Mouse (Mus musculus) CD4-positive helper T cell, adult 2 months (primary cell): ENCODE measurements at regions not wholly inside any gene's neighbourhood (a gene's known extent, or its start where the extent isn't known, plus 50 kb on each side); places are given as distances from the start of the nearest gene placed in this dataset.
"Not testable (repeated sequence)": the region's sequence is repeated elsewhere in the genome, so short reads cannot be mapped to it uniquely, and the experiment has no call there.

ENCODE experiments used
- DNase-seq: peaks from one replicate; pipeline ENCODE4 v3.0.0-alpha.2; 2012; ENCODE audit warnings: low read depth, missing footprints, low spot score

DNA sequence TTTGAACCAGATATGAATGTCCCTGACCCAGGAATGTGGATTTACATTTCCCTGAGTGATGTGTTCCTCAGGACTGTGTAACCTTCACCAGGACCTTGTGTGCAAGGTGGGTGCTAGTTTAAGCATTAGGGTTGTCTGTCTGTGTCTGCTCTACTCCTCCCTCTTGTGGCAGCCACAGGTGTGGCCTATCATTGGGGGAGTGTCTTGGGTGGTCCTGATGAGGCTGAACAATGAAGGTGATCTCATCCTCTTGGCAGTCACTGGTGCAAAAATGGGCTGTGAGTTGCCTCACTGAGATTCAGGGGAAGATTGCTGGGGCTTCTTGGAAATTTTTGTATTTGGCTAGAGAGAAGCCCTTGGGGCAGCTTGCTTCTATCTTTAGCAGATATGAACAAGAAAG is 179.4 kb upstream of the Ube2e1 start:
- DNase-seq: no peak

DNA sequence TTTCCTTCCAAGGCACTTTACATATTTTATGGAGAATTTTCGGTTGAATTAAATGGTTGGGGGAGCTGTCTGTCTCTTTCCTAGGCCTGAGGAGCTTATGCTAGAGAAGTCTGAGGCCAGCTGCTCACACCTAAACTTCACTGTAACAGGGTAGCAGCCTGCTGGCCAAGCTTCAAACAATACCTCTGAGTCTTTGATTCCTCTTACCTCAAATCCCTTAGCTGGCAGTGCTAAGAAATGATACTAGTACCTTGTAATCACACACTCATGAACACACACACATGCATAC is 176.6 kb upstream of the Ube2e1 start:
- no peak for DNase-seq

DNA sequence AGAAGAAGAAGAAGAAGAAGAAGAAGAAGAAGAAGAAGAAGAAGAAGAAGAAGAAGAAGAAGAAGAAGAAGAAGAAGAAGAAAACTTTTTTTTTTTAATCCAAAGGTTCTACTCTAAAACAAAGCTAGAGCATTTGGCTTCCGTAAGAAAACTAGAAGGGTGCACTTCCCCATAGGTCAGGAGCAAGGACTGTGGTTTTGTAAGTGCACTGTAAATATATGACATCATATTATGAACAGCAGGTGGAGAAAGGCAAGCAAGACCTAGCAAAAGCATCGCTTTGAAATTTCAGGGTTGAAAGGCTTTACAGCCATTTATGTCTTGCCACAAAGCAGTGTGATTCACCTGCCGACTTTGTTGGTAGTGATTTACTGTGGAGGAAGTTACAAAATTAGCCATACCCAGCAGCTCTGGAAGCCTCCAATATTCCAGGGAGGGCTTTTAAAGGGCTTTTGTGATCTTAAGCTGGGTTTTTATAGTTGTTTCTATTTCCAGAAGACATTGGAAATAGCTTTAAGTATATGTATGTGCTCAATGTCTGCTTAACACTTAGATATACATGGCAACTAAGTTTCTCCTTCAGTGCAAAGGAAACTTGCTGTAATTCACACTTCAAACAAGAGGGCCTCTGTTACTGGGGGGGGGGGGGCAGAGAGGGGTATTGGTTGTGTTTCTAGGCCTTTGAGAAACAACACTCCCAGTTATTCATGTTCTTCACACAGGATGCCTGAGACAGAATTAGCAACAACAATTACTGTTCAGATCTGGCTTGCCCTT is 176.1 kb upstream of the Ube2e1 start:
- DNase-seq: peak; percentile 53

DNA sequence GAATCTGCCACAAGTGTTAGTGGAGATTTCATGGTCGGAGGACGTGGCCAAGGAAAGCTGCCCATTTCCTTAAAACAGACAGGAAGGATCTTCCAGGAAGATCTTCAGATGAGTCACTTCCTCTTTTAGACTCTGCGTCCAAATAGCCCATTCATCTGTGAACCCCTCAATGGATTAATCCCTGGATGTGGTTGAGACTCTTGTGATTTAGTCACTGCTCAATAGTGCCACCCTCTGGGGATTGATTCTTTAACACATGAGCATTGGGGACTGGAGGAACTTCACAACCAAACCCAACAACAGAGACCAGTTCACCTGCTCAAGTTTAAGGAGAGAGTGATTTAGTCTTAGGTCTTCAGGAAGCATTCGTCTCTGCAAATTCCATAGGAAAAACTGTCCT is 174.5 kb upstream of the Ube2e1 start:
- DNase-seq: peak; percentile 15

DNA sequence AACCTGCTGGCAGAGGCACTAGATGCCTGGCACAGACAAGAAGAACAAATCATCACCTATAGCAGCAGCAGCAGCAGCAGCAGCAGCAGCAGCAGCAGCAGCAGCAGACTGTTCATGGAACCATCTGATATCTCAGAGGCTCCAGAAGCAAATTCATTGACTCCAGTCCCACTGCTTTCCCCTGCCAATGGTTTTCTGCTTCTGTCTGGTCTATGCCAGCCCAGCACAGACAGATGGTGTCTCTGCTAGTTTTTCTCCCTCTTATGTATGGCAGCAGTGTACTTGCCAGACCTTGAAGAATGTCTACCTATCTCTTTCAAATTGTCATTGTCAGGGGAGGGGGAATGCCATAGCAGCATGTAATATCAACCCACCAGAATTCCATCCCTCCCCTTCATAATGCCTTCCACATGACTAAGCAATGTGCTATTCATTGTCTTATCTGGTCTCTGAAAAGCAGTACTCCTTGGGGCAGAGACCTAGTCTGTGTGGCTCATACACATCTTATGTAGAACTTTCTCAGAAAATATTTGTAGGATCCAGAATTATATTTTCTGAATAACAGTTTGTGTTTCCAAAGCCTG is 168.7 kb upstream of the Ube2e1 start:
- no peak for DNase-seq

DNA sequence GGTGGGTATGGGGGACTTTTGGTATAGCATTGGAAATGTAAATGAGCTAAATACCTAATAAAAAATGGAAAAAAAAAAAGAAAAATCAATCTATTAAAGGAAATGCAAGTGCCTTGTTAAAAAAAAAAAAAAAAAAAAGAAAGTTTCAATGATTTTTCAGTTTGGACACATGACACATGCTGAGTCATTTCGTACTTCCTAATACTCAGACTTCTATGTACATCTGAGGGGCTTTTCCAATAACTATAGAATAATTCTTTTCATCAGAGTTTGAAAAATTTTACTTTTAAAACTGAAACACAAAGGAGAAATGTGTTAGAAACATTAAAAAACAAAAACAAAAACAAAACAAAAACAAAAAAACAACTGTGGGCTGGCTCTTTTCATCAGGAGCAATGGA is 162.4 kb upstream of the Ube2e1 start:
- no peak for DNase-seq

DNA sequence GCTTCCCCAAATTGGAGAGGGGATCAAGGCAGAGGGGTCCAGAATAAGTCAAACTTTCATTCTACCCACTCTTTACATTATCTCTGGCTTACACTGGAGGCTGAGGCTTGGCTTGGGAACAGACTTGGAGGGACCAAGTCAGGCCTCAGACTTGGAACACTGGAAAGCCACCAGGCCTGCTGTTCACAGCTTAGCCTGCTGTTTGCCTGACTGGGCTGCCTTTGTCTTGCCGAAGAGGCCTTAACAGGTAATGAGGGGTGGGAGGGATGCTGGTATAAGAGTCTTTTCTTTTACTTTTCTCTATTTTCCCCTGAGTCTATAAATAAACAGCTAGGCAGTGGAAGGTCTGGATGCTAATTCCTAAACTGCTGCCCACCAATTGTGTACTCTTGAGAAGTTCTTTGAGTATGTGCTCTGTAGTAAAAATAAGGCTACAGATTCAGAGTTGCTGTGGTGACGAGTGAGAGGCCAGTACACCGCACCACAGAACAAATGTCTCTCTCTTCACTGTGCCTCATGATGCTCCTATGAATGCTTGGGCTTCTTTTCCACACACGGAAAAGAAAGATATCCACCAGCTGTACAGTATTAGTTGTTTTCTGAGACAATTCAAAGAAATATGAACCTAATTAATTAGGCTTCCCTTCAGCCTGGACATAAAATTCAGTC is 154.6 kb upstream of the Ube2e1 start:
- DNase-seq: no peak

DNA sequence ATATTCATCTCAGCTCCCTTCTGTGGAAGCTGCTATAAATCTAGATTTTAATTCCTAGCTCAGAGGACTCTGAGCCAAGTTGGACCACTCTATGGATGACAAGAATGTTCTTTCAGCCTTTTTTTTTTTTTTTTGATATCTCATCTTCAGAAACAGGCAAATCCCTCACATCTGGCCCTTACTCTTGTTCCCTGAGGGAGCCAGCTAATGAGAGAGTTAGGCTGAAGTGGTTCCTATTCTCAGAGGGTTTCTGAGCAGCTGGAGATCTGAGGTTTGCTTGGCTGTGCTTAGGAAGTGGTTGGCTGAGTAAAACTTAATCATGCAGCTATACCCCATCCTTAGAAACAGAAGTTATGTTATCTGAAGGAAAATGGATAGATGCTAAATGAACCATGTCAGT is 153.9 kb upstream of the Ube2e1 start:
- DNase-seq: no peak

DNA sequence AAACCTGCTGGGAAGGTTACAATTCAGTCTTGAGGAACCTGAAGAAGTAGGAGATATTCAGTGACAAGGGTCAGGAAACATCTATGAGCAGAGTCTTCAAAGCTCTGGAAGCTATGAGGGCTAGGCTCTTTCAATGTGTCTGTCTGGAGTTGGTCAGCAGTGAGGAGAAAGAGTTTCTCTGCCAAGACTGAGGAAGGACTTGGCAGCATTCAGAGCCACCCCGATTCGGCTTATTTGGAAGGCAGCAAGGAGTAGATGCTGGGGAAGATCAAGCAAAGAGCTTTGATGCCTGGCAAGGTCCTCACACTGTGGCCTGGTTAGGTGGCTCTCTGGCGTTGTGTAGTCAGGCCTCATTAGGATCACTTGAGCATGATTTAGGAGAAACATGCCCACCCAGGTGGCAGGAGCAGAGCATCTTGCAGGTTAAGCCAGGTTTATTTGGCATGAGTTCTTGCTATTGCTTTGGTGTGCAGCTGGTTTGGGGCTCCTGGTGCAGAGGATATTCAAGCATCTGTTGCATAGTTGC is 145.2 kb upstream of the Ube2e1 start:
- no peak for DNase-seq

DNA sequence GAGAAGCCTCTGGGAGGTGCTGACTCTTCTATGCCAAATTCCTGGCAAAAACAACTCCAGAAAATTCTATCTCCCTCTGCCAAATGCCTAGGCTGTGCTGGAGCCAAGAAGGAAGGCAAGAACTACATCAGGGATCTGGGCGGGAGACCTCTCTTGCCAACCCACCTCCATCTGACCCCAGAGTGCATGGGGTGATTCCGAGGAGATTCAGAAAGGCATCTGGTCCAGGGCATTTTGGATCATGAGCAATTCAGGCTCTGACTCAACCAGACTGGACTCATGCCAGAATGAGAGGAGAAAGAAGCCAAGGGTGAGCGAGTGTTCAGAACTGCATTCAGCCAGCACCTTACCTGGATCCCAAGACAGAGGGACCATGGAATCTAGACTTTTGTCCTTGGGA is 137.0 kb upstream of the Ube2e1 start:
- DNase-seq: no peak

DNA sequence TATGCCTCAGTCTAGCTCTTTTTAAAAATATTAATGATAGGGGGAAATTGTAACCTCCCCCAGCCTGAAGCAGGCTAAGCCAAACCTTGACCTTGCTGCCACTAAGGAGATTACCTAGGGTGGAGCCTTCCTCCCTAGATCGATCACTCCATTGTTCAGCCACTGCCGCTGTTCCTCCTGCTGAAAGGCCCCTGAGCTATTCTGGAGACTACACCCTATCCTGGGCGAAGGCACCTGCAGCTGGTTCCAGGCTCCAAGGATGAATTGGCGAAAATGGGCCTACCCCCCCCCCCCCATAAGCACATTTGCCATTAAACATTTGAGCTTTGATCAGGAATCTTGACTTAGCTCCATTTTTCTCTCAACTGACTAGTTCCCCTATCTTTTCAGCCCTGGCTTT is 135.2 kb upstream of the Ube2e1 start:
- not testable (repeated sequence) for DNase-seq

DNA sequence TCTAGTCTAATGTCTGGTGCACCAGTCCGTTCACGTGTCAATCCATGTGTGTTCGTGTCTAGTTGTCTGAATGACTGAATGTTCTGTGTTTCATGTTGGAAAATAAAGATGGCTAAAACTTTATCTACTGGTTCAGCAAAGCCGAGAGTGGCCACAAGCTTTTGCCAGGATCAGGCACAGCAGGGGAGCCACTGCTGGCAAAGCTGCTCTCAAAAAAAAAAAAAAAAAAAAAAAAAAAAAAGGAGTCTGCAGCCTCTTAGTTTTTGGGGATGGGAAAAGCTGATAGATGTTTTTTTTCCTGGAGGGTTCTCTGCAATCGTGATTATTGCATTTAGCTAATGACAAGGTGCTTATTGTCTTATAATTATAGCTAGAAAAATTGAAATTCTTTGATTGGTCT is 132.5 kb upstream of the Ube2e1 start:
- not testable (repeated sequence) for DNase-seq

DNA sequence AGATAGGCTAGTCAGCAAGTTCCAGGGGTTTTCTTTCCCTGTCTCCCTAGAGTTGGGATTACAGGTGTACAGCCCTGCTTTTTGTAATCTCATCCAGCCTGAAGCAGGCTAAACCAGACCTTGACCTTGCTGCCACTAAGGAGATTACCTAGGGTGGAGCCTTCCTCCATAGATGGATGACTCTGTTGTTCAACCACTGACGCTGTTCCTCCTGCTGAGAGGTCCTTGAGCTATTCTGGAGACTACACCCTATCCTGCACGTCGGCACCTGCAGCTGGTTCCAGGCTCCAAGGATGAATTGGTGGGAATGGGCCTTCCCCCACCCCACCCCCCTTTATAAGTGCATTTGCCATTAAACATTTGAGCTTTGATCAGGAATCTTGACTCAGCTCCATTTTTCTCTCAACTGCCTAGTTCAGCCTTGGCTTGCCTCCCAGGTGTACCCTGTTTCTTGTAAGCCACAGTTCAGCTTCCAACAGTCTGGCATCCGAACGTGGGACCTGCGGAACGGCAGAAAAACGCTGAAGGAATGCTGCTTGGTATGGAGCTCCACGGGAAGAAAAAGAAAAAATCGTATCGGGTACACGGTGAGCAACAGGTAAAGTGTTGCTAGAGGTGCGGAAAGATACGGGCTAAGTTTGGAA is 131.7 kb upstream of the Ube2e1 start:
- no peak for DNase-seq

DNA sequence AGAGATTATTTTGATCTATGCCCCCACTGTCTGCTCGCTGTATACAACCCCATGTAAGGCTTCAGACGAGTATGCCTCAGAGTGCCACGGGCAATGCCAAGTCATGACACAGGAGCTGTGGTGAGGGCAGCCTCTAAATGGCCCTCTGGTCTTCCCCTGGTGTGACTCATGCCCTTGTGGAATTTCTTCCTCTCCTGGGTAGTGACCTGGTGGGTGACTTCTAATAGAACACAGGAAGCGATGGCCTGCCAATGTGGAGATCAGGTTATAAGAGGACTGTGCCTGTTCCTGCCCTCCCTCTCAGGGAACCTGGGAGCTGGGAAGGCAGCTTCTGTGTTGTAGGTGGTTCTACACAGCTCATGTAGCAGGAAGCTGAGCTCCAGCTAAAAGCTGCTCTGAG is 130.7 kb upstream of the Ube2e1 start:
- no peak for DNase-seq

DNA sequence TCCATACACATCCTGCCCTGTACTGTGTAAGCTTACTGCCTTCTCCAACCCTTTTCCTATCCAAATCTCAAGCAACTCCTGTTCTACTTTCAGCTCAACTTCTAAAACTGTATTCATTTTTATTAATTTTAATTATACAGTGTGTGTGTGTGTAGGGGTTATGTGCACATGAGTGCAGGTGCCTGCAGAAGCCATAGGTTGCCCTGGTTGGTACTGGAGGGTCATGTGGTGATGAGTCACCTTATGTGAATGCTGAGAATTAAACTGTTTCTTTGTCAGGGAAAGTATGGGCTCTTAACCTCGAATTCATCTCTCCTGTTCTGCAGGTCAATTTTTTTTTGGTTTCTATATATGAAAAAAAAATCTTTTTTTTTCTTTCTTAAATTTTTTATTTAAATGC is 117.0 kb upstream of the Ube2e1 start:
- DNase-seq: no peak

DNA sequence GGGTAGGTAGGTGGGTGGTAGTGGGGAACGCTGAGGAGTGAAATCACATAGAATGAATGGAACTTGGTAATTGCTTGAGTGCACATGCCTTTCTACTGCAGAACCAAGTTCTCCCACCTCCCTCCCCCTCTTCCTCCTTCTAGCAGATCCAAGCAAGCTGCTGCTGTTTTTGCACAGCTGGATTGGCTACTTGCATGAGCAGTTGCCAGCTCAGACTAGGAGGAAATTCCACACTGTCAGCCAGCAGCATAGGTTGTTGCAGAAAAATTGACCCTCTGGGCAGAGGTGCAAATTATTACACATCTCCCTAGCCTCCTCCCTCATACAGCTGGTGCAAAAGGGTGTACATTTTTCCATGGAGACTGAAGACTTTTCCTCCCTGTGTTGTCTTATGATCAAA is 112.8 kb upstream of the Ube2e1 start:
- DNase-seq: no peak

DNA sequence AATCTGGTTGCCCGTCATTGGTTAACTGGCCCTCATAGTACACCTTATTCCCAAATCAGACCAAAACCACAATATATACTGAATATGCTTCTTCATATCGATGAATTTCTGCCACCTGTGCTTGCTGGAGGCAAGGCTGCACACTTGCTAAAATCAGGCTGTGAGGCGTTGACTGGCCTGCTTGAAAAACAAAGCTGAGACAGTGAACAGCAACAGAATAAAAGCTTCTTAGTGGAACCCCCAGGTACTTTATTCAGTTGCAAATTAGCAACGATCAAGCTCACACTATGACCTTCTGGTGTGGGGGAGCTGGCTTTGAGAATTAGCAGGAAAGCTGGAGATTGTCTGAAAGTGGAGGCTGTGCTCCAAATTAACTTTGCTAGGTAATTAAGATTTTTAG is 97.3 kb upstream of the Ube2e1 start:
- DNase-seq: not testable (repeated sequence)

DNA sequence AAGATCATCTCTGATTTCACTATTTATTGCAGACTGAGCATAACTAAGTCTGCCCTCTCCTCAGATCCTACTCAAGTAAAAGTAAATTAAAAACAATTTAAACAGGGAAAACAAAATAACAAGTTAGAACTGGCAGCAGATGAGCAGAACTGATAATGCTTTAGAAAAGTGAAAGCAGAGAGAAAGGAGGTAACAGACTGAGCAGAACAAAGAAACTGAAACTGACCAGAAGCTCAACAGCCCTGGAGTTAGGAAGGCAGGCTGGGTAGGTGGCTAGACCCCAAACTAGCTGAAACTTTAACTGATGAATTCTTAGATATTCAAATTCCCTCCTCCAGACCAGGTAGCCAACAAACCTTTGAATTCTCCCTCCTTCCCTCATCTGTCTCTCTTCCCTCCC is 94.2 kb upstream of the Ube2e1 start:
- DNase-seq: no peak

DNA sequence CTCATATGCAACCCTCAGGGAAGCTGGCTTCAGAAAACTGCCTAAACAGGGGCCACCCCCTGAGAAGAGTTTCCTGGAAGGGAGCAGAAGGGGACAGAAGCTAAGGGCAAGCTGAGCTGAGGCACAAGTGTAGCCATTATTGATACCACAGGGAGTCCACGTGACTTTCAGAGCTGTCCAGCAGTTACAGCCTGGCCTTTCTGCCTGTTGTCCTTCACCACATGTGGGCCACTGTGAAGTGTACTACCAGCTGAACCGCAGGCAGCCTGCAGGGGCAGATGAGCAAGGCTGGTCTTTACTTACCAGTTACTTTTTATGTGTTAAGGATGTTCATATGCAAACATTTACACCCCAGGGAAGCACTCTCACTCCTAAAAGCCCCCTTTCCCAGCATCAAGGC is 85.2 kb upstream of the Ube2e1 start:
- no peak for DNase-seq

DNA sequence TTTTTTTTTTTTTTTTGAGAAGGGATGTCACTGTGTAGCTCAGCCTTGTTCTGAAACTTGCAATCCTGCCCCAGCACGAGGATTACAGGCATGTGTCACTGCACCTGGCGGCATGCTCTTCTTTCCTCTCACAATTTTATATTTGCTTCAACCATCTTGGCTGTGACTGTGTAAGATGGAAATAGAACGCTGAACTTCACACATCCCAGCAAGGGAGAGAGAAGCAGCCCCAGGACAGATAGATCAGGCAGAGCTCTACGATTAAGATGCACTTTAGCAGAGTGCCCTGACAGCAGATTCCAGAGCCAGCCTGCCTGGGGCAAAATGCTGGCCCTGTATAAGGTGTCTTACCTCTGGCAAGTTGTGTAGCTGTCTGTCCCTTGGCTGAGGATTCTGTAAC is 84.7 kb upstream of the Ube2e1 start:
- no peak for DNase-seq

DNA sequence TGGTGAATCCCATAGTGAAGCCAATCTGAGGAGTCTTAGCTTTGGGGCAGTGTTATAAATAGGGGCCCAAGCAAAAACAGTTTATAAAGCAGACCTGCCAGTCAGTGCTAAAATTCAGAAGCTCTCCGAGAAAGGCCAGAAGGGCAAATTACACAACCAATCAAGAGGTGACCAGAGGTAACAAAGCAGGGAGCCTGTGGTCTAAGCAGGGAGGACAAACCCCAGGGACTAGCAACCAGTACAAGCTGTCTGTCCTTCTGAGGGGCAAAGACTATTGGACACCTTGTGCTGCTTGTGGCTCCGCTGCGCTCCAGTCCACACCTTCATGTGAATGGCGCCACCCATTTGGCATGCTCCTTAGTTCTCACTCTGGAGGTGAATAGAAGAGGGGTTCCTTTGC is 67.3 kb upstream of the Ube2e1 start:
- no peak for DNase-seq

DNA sequence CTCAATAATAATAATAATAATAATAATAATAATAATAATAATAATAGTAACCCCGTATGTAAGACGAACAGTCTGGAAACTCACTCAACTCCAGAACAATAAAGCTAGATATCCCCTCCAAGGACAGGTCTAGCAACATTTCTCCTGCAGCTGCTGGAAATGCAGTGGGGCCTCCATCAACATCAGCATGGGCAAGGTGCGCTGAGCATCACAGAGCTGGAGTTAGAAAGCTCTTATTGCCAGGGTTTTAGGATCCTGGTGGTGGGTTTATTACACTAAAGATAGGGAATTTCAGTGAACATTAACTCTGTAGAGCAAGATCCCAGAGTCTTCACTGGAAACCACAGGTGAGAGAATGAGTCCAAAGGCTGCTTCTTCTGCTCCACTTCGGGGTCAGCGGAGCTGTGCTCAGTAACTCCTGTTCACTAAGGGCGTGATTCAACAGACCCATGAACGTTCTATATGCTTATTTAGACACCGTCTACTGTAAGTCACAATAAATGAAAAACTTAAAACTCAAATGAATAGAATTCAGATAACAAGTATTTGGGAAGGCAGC is 64.6 kb upstream of the Ube2e1 start:
- no peak for DNase-seq
